Mouse (Mus musculus) heart, embryonic 13.5 days (tissue): ENCODE results near the gene Mocs1. TPM values are rescaled to one million over a fixed set of nuclear protein-coding genes. Genes with fewer than 3 reads are reported as not detected.

Experiments
- ATAC-seq: fragments of 200-750 bp; cut with Nextera tagmentation; 2 replicates; pipeline ENCODE4 v1.8.0; 2017; ENCODE audit warnings: moderate TSS enrichment; ENCODE audit not compliant: insufficient number of reproducible peaks, low FRiP score, low TSS enrichment; ENCODE audit errors: extremely low read depth
- H3K27ac ChIP-seq: fragments of 300-500 bp; sonication (generic); replicated peaks from 2 replicates; pipeline ENCODE4 v1.5.1; 2015; ENCODE audit warnings: moderate library complexity, mild to moderate bottlenecking, inconsistent platforms
- H3K27me3 ChIP-seq: fragments of 300-500 bp; sonication (generic); replicated peaks from 2 replicates; pipeline ENCODE4 v1.6.1; 2015; ENCODE audit warnings: mild to moderate bottlenecking, inconsistent platforms
- H3K36me3 ChIP-seq: fragments of 300-500 bp; sonication (generic); 2 replicates; pipeline ENCODE4 v1.6.1; 2015; ENCODE audit warnings: mild to moderate bottlenecking, inconsistent platforms
- H3K4me1 ChIP-seq: fragments of 300-500 bp; sonication (generic); 2 replicates; pipeline ENCODE4 v1.6.1; 2015; ENCODE audit warnings: inconsistent platforms
- H3K4me2 ChIP-seq: fragments of 300-500 bp; sonication (generic); 2 replicates; pipeline ENCODE4 v1.6.1; 2015; ENCODE audit warnings: inconsistent platforms, mild to moderate bottlenecking, moderate library complexity
- H3K4me3 ChIP-seq: fragments of 300-500 bp; sonication (generic); 2 replicates; pipeline ENCODE4 v1.5.1; 2015; ENCODE audit warnings: moderate library complexity, mild to moderate bottlenecking, inconsistent platforms
- H3K9ac ChIP-seq: fragments of 300-500 bp; sonication (generic); 2 replicates; pipeline ENCODE4 v1.6.1; 2015; ENCODE audit warnings: inconsistent platforms, mild to moderate bottlenecking, moderate library complexity
- H3K9me3 ChIP-seq: fragments of 300-500 bp; sonication (generic); 2 replicates; pipeline ENCODE4 v1.6.1; 2016; ENCODE audit warnings: inconsistent platforms
- WGBS: fragments of 180-500 bp; shearing (Covaris S2); methylation state at CpG from one replicate; pipeline ENCODE4 v1.1.7; 2015; ENCODE audit warnings: mixed read lengths; 5-methylcytosine and 5-hydroxymethylcytosine counted together
- polyA plus RNA-seq: library from polyadenylated mRNA; unstranded; fragments of >200 nt; fragmentation: Nextera tagmentation; extraction: Ambion mirVana; gene quantifications from 2 replicates; pipeline ENCODE4 v1.2.1, GENCODE M21; 2015

Gene Mocs1
- polyA plus RNA-seq, 1 experiment from 2014 or later = 5.9 TPM

GRCm38 (mm10) chr17:49489098-49489497 is 60.9 kb downstream of the Mocs1 start:
- Histone ChIP-seq H3K9ac (no peak overlapping the region), H3K4me2 (peak overlapping the region; percentile 16; the same call in 1 of the 2 replicates), H3K27me3 (no peaks in the 10 kb centered on the region), H3K27ac (peak overlapping the region; percentile 79), H3K9me3 (no peaks in the 10 kb centered on the region), H3K36me3 (peaks cover 45% of the 10 kb centered on the region), H3K4me1 (peaks cover 31% of the 10 kb centered on the region), H3K4me3 (no peak overlapping the region)
- whole genome bisulfite sequencing = 27% methylated on average over 5 of the region's 5 CpGs
- peak; percentile 27; the same call in 1 of the 2 replicates for ATAC-seq

GRCm38 (mm10) chr17:49493276-49493675 is 65.1 kb downstream of the Mocs1 start:
- Histone ChIP-seq H3K36me3 (peaks cover 42% of the 10 kb centered on the region), H3K27me3 (no peaks in the 10 kb centered on the region), H3K4me2 (no peak overlapping the region), H3K27ac (no peak overlapping the region), H3K9me3 (no peaks in the 10 kb centered on the region), H3K4me1 (peaks cover 19% of the 10 kb centered on the region), H3K4me3 (no peak overlapping the region), H3K9ac (no peak overlapping the region)
- ATAC-seq = no peak
- WGBS = 88% methylated on average over 4 of the region's 4 CpGs

DNA sequence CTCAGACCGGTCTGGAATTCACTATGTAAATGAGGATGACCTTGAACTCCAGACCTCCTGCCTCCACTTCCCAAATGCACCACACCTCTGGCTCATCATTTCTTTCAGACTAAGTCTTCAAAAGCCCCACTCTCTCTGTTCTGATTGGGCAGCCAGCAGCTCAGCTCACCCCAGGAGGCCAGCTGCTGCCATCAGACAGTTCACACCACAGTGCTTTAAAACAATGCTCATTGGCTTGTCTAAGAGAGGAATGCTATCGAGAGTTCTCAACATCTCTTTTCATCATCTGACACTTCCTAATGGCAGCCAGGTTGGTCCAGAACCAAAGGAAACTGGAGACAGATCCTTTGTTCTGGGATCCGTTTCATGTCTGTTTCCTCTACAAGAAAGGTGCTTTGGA is 70.0 kb downstream of the Mocs1 start:
- ATAC-seq = no peak
- Histone ChIP-seq H3K27ac (no peak overlapping the region), H3K4me1 (peaks cover 15% of the 10 kb centered on the region), H3K36me3 (peaks cover 29% of the 10 kb centered on the region), H3K9me3 (no peaks in the 10 kb centered on the region), H3K27me3 (no peaks in the 10 kb centered on the region), H3K4me2 (no peak overlapping the region), H3K4me3 (no peak overlapping the region), H3K9ac (no peak overlapping the region)
- 69% methylated on average over 3 of the region's 3 CpGs for WGBS

- no peaks in the 10 kb centered on the region for H3K27me3 ChIP-seq
- 85% methylated on average over 2 of the region's 2 CpGs for WGBS
These were observed 71.5 kb downstream of the Mocs1 start for GRCm38 (mm10) chr17:49499635-49500034.

GRCm38 (mm10) chr17:49500234-49500633 is 72.1 kb downstream of the Mocs1 start:
- Histone ChIP-seq H3K27ac (no peak overlapping the region), H3K36me3 (peaks cover 9% of the 10 kb centered on the region), H3K27me3 (no peaks in the 10 kb centered on the region), H3K9me3 (no peaks in the 10 kb centered on the region), H3K4me1 (peaks cover 15% of the 10 kb centered on the region), H3K9ac (no peak overlapping the region), H3K4me3 (no peak overlapping the region), H3K4me2 (no peak overlapping the region)
- WGBS = 14% methylated on average over 2 of the region's 2 CpGs
- ATAC-seq = no peak

More at GRCm38 (mm10) chr17:49499635-49500034, 71.5 kb downstream of the Mocs1 start:
- peaks cover 14% of the 10 kb centered on the region for H3K36me3 ChIP-seq
- H3K4me1 ChIP-seq = peaks cover 15% of the 10 kb centered on the region
- no peak for ATAC-seq
- H3K27ac ChIP-seq = no peak overlapping the region
- H3K9ac ChIP-seq = no peak overlapping the region
- H3K4me2 ChIP-seq = no peak overlapping the region
- no peak overlapping the region for H3K4me3 ChIP-seq
- no peaks in the 10 kb centered on the region for H3K9me3 ChIP-seq

- Histone ChIP-seq H3K27ac (no peak overlapping the region), H3K36me3 (no peaks in the 10 kb centered on the region), H3K27me3 (no peaks in the 10 kb centered on the region), H3K4me1 (peaks cover 15% of the 10 kb centered on the region), H3K4me2 (no peak overlapping the region), H3K4me3 (no peak overlapping the region), H3K9me3 (no peaks in the 10 kb centered on the region), H3K9ac (no peak overlapping the region)
- WGBS = 60% methylated on average over 6 of the region's 6 CpGs
- ATAC-seq = no peak
These were observed 75.2 kb downstream of the Mocs1 start for GRCm38 (mm10) chr17:49503246-49503900.

Other genes starting within 250 kb of the Mocs1 start
- 4.4 and 4.6 TPM in 2 replicates for gene Daam2, start 136.0 kb downstream of the Mocs1 start, polyA plus RNA-seq
- 1.2 and 1.6 TPM in 2 replicates for gene Kif6, start 186.8 kb downstream of the Mocs1 start, polyA plus RNA-seq